Mouse (Mus musculus) right cerebral cortex, adult 2 months (tissue): ENCODE results near the gene Clrn3.
"Not testable (repeated sequence)": the region's sequence is repeated elsewhere in the genome, so short reads cannot be mapped to it uniquely, and the experiment has no call there.

Experiments used
- DNase-seq, 2 experiments: peaks; one replicate each; pipeline ENCODE4 v3.0.0; 2021 to 2022; ENCODE audit warnings: low spot score in 2 of 2

Clrn3 gene

GRCm38 (mm10) chr7:135528515-135528914 is at the start of gene Clrn3:
Gene Clrn3 (minus strand): TSS chr7:135528654.
- no peak for DNase-seq

GRCm38 (mm10) chr7:135576329-135576728 is 47.9 kb upstream of the Clrn3 start:
- no peak for DNase-seq

- DNase-seq, result not testable (repeated sequence)
These were observed 47.0 kb upstream of the Clrn3 start for GRCm38 (mm10) chr7:135575319-135576069.

- DNase-seq, result no peak
These were observed 43.6 kb upstream of the Clrn3 start for GRCm38 (mm10) chr7:135571951-135572559.

DNA sequence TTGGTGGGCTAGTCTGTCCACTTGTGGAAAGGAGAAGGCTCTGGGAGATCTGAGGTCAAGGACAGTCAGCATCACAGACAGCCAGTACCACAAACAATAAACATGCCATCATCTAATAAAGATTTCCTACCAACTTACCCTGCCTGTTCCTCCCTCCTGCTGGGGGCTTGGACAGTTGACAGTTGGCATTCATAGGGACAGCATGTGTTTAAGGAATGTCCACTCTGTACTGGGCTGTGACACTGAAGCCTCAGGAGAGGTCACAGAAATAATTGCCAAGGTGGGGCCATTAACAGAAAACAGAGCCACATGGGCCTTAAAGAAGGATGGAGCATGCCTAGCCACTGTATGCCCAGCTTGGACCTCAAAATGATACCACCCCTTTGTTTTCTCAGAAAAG is 42.9 kb upstream of the Clrn3 start:
- DNase-seq, result no peak

GRCm38 (mm10) chr7:135568550-135568949 is 40.1 kb upstream of the Clrn3 start:
- DNase-seq, result no peak

GRCm38 (mm10) chr7:135567582-135567981 is 39.1 kb upstream of the Clrn3 start:
- DNase-seq, result no peak

DNA sequence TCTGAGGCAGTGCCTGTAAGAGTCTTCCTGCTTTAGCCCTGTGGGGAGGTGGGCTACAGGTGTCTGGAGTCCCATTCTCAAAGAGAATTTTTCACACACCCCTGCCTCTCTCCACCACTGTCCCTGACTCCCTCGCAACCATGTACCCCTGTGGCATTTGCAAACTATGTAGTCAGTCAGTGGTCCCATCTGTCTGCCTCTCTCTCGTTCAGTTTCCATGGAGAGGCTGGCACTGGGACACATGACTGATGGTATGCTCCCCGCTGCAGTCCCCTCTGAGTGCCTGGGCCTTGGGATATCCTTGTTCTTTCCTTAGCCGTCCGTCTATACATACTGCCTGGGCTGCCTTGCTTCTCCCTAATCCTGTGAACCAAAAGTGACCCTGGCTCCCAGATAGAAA is 37.6 kb upstream of the Clrn3 start:
- DNase-seq, result no peak

- DNase-seq, result no peak
These were observed 35.6 kb upstream of the Clrn3 start for GRCm38 (mm10) chr7:135564022-135564421.

DNA sequence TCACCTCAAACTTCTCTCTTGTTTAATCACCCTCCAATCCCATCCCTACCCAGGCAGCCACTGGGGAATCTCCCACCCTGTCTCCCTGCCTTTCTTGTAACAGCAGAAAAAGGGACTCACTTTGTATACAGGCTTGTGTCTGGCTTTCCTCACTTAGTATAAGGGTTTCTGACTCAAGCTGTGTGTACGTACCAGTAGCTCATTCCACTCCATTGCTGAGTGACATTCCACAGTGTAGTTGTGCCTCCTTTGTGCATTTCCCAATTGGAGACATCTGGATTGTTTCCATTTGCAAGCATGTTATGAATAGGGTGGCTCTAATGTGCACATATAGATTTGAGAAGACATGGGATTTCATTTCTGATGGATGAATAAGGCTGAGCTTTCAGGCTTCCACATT is 31.8 kb upstream of the Clrn3 start:
- DNase-seq, result no peak

DNA sequence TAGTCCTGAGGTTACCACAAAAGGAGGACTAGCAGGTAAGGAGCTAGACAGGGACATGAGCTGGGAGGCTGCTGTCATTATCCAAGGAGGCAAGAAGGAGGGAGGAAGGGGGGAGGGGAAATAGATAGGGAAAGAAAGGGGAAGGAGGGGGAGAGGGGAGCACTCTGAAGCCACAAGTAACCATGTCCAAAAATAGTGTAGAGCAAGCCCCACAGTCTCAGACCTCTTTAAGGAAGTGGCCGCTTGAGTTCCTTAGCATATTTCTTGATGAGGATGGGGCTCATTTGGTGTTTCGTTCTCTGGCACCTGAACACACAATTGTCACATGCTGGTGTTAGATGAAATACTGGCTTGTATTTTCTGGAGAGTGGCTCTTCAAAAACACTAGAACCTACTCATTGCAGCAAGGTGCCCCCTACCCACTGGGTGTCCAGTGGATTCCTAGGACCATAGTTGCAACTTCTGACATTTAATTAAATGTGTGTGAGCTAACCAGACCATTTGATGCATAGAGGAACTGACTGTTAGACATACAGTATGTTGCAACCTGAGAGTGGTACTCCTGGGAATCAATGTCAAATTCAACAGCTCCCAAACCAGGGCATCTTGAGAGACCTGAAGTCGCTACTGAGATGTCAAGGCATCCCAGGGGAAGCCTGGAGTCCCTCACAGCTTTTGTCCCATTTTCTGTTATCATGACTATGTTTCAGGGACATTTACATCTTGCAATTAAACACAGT is 28.4 kb upstream of the Clrn3 start:
- DNase-seq, result no peak

- DNase-seq, result no peak
These were observed 25.1 kb upstream of the Clrn3 start for GRCm38 (mm10) chr7:135553550-135553949.

- no peak for DNase-seq
These were observed 23.1 kb upstream of the Clrn3 start for GRCm38 (mm10) chr7:135551547-135551946.

- DNase-seq, result no peak
These were observed 20.0 kb upstream of the Clrn3 start for GRCm38 (mm10) chr7:135548434-135548833.

- DNase-seq, result no peak
These were observed 18.1 kb upstream of the Clrn3 start for GRCm38 (mm10) chr7:135546530-135546929.

DNA sequence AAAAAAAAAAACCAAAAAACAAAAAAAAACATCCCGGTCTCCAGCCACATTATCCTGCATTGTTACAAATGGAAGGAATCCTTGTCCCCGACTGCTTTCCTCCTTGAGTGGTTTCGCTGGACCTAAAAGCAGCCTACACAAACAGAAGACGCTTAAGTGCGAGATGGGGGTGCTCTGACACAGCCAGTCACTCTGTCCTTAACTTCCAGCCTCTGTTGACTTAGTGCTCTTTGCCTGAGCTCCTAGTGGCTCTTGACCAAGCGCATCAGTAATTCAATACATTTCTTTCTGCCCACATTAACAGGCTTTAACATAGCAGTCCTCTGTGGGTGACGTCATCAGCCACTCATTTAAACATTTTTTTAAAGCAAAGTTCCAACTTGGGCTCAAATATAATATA is 17.5 kb upstream of the Clrn3 start:
- no peak for DNase-seq

DNA sequence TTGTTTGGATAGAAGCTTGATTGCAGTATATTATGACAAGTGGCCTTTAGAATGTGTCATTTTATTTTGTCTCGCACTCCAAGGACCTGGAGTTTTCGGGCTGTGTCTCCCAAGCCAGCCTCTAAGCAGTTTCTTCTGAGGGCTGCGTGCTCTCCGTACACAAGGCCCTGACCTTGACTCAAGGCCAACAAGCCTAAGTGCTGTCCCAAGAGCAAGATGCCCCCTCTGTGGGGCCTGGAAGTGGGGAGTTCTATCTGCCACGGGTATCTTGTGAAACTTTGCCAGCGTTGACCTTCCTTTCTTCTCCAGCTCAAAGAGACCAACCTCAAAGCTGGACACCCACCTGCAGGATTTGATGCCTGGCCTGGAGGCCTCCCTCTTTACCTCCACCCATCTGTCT is 15.9 kb upstream of the Clrn3 start:
- DNase-seq, result no peak

DNA sequence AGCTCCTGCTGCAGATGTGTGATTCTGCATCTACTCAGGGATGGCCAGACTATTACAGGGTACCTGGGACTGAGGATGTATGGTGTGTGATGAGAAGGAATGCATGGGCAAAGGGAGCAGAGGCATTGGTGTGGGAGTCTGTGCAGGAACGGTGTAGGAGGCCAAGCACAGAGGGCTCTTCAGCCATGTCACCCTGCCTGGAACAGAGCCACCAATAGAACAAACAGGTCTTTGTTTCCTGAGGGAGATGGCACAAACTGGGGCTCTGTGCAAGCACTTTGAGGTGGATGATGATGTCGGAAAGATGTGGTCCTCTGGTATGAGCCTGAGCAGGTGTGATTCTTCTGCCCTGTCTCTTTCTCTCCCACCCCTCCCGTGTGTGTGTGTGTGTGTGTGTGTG is 14.6 kb upstream of the Clrn3 start:
- DNase-seq, result no peak

DNA sequence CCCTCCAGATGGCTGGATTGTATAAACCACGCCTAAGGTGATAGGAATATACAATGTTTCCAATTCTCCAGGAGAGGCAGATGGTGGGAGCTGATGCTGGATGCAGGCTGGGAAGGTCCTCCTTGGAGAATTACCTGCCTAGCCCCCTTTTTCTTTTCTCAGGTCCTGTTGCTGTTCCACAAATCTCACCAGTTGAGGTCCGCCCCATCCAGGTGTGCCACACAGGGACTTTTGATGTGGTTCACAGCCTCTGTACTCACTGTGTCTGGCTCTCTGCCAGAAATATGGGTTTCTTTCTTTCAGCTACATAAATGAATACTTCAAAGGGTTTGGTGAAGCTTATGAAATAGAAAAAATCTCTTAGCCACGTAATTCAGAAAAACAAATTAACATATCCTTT is 13.8 kb upstream of the Clrn3 start:
- no peak for DNase-seq

DNA sequence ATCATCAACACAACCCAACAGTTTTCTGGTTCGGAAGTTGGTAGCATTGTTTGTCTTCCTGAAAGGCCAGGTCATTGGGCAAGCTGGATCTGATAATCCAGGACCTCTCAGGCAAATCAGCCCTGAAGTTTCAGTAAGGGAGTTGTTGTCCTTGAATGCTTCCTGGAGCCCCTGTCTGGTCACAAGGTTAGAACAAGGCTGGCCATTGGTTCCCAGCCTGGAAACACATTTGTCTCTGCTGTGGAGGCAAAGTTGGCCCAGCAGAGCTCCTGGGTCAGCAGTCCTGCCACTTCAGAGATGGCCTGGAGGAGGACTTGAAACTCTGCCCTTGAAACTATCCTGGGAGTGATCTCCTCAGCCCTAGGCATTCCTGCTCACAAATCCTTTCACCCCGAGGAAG is 11.0 kb upstream of the Clrn3 start:
- no peak for DNase-seq

- DNase-seq, result peak; percentile 57 to 65
These were observed 9.7 kb upstream of the Clrn3 start for GRCm38 (mm10) chr7:135537948-135538741.

- peak; percentile 86 to 91 for DNase-seq
These were observed 9.0 kb upstream of the Clrn3 start, which contains the start of gene Ptpre for GRCm38 (mm10) chr7:135537341-135537901. Gene Ptpre (plus strand): TSS chr7:135537481.
